Mouse (Mus musculus): ENCODE data around the gene Zfp599.

GRCm38 (mm10) chr9:22260092-22260422 is 362 bp upstream of the Zfp599 start:
- TF ChIP-seq CEBPB (IDR thresholded peaks at IDR 0.05; ENCODE audit: insufficient read depth, poor library complexity, severe bottlenecking) (no peak), TCF3 (IDR thresholded peaks at IDR 0.05; ENCODE audit: insufficient read length, low read depth) (no peak), POLR2A (IDR thresholded peaks at IDR 0.05; ENCODE audit: insufficient read length, low read depth) (no peak), E2F4 (IDR thresholded peaks at IDR 0.05; ENCODE audit: insufficient read depth) (no peak), USF1 (IDR thresholded peaks at IDR 0.05; ENCODE audit: low read depth) (no peak), POLR2AphosphoS2 (IDR thresholded peaks at IDR 0.05; ENCODE audit: insufficient read length, low read depth) (no peak)
